Mouse (Mus musculus): Measurements from ENCODE around the gene Ticrr. TPM values are rescaled to one million over a fixed set of nuclear protein-coding genes. Genes with fewer than 3 reads are reported as not detected.
A peak's percentile ranks its signal among the peaks of the same experiment; 100 is the strongest.

Gene Ticrr
- total RNA-seq, 2 experiments from 2014 or later: 0.13 to 0.22 TPM

GRCm38 (mm10) chr7:79670900-79671604 is 11.1 kb downstream of the Ticrr start:
- no peak for DNase-seq (ENCODE audit: low spot score)
- intact Hi-C loops (cut with DNase I): no loop called here

- DNase-seq (ENCODE audit: low spot score): no peak
- intact Hi-C loops (cut with DNase I): no loop called here
Measured at GRCm38 (mm10) chr7:79679186-79679585, 19.2 kb downstream of the Ticrr start.

- intact Hi-C loops (cut with DNase I): no loop called here
- no peak for DNase-seq (ENCODE audit: low spot score)
Measured at GRCm38 (mm10) chr7:79680231-79680630, 20.2 kb downstream of the Ticrr start.

GRCm38 (mm10) chr7:79696495-79696894 is 36.5 kb downstream of the Ticrr start:
- no peak for DNase-seq (ENCODE audit: low spot score)
- intact Hi-C loops (cut with DNase I): no loop called here

- no peak for DNase-seq (ENCODE audit: low spot score)
- intact Hi-C loops (cut with DNase I): no loop called here
Measured at GRCm38 (mm10) chr7:79702755-79703154, 42.8 kb downstream of the Ticrr start.

- no peak for DNase-seq (ENCODE audit: low spot score)
- intact Hi-C loops (cut with DNase I): no loop called here
Measured at GRCm38 (mm10) chr7:79705210-79705609, 45.2 kb downstream of the Ticrr start.

- no peak for DNase-seq (ENCODE audit: low spot score)
- intact Hi-C loops (cut with DNase I): no loop called here
Measured at GRCm38 (mm10) chr7:79710130-79710607, 50.2 kb downstream of the Ticrr start.

GRCm38 (mm10) chr7:79710831-79711230 is 50.8 kb downstream of the Ticrr start:
- no peak for DNase-seq (ENCODE audit: low spot score)
- intact Hi-C loops (cut with DNase I): no loop called here

GRCm38 (mm10) chr7:79715187-79715981 is 55.4 kb downstream of the Ticrr start, which contains the start of gene Kif7:
Gene Kif7, minus strand, starts transcription at chr7:79715720.
- intact Hi-C loops (cut with DNase I): no loop called here
- DNase-seq (ENCODE audit: low spot score): peak; percentile 71

GRCm38 (mm10) chr7:79721386-79721977 is 61.5 kb downstream of the Ticrr start:
- intact Hi-C loops (cut with DNase I): no loop called here
- DNase-seq (ENCODE audit: low spot score): peak; percentile 37

- DNase-seq (ENCODE audit: low spot score): no peak
- intact Hi-C loops (cut with DNase I): loop anchor here (5.0 kb wide), 2 partner anchors 65 to 230 kb away; partner anchors contain the start of gene Ticrr
Measured at GRCm38 (mm10) chr7:79727091-79727490, 67.1 kb downstream of the Ticrr start.

- DNase-seq (ENCODE audit: low spot score): no peak
- intact Hi-C loops (cut with DNase I): loop anchor here (2.0 to 5.0 kb wide), 3 partner anchors 66 to 231 kb away; partner anchors contain the start of gene Ticrr
Measured at GRCm38 (mm10) chr7:79728219-79728618, 68.2 kb downstream of the Ticrr start.

GRCm38 (mm10) chr7:79729169-79729568 is 69.2 kb downstream of the Ticrr start:
- intact Hi-C loops (cut with DNase I): loop anchor here (2.0 to 5.0 kb wide), 3 partner anchors 67 to 232 kb away; partner anchors contain the start of gene Ticrr
- DNase-seq (ENCODE audit: low spot score): no peak

GRCm38 (mm10) chr7:79729743-79730370 is 69.9 kb downstream of the Ticrr start:
- no peak for DNase-seq (ENCODE audit: low spot score)
- intact Hi-C loops (cut with DNase I): loop anchor here (2.0 to 5.0 kb wide), 3 partner anchors 68 to 233 kb away; partner anchors contain the start of gene Ticrr

GRCm38 (mm10) chr7:79731438-79731837 is 71.4 kb downstream of the Ticrr start:
- DNase-seq (ENCODE audit: low spot score): no peak
- intact Hi-C loops (cut with DNase I): no loop called here

- intact Hi-C loops (cut with DNase I): no loop called here
- no peak for DNase-seq (ENCODE audit: low spot score)
Measured at GRCm38 (mm10) chr7:79732622-79733021, 72.6 kb downstream of the Ticrr start, which contains the start of gene Plin1. Gene Plin1, minus strand, starts transcription at chr7:79732903.

GRCm38 (mm10) chr7:79734563-79734962 is 74.6 kb downstream of the Ticrr start:
- no peak for DNase-seq (ENCODE audit: low spot score)
- intact Hi-C loops (cut with DNase I): no loop called here

- intact Hi-C loops (cut with DNase I): no loop called here
- no peak for DNase-seq (ENCODE audit: low spot score)
Measured at GRCm38 (mm10) chr7:79736511-79736910, 76.5 kb downstream of the Ticrr start.

- DNase-seq (ENCODE audit: low spot score): no peak
- intact Hi-C loops (cut with DNase I): no loop called here
Measured at GRCm38 (mm10) chr7:79738913-79739312, 78.9 kb downstream of the Ticrr start.

- intact Hi-C loops (cut with DNase I): no loop called here
Measured at GRCm38 (mm10) chr7:79740279-79740678, 80.3 kb downstream of the Ticrr start.

More at GRCm38 (mm10) chr7:79740279-79740678, 80.3 kb downstream of the Ticrr start:
- DNase-seq (ENCODE audit: low spot score): no peak

Data from heart, postnatal 25 days (tissue).